Mouse (Mus musculus): Measurements from ENCODE around the gene Orc5. TPM values are rescaled to one million over a fixed set of nuclear protein-coding genes. Genes with fewer than 3 reads are reported as not detected.

Orc5 gene
- 34.2 and 39.3 TPM in 2 replicates for polyA plus RNA-seq (2015; fragmentation: Nextera tagmentation; extraction: Ambion mirVana)

DNA sequence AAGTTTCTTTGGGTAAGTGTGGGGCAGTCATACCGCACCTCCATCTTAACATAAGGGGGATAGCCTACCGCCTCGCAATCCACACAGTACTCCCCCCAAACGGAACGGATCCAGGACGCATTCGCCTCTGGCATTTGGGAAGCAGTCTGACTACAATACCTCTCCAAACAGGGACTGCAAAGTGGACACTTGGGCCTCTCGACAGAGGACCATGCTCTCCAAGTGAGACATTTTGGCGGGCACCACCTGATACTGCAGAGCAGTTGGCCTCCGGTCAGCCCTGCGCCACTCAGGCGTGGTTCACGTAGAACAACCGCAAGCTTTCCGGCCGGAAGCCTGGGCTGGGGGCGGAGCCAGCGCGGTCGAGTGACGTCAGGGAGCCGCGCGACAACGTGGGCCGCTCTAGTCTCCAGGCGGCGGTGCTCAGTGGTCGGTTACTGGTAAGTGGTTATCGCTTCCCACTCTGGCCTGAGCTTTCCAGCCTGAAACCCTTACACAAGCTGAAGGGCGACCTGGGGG is at the start of gene Orc5:
Gene Orc5 (minus strand): TSS at position 397 of the 519 bp plus-strand sequence.
- H3K36me3 ChIP-seq (ENCODE audit: control insufficient read depth, insufficient read depth, low read length): peaks cover 12% of the 10 kb centered on the region; the same call in 1 of the 2 replicates
- H3K27ac ChIP-seq (ENCODE audit: low read length): peak within 1 kb of the TSS; percentile 84
- peak within 1 kb of the TSS; percentile 94 for H3K4me2 ChIP-seq (ENCODE audit: low read length)
- H3K9ac ChIP-seq (ENCODE audit: low read depth, low read length): peak within 1 kb of the TSS; percentile 79
- peak; percentile 100 for ATAC-seq
- H3K27me3 ChIP-seq (ENCODE audit: control insufficient read depth, insufficient read depth, low read depth, low read length): no peaks in the 10 kb centered on the region
- peak within 1 kb of the TSS; percentile 72 for H3K4me3 ChIP-seq (ENCODE audit: low read depth, low read length)
- WGBS: under 1% methylated on average over 31 of the region's 31 CpGs
- no peaks in the 10 kb centered on the region for H3K9me3 ChIP-seq (replicated peaks; ENCODE audit: control insufficient read depth, low read length, poor library complexity, severe bottlenecking)
- peaks cover 8% of the 10 kb centered on the region for H3K4me1 ChIP-seq (ENCODE audit: control insufficient read depth, insufficient read depth, low read length)

GRCm38 (mm10) chr5:22596981-22597380 is 46.8 kb upstream of the Orc5 start:
- Histone ChIP-seq H3K4me1 (ENCODE audit: control insufficient read depth, insufficient read depth, low read length) (no peaks in the 10 kb centered on the region), H3K4me2 (ENCODE audit: low read length) (no peak overlapping the region), H3K27ac (ENCODE audit: low read length) (no peak overlapping the region), H3K4me3 (ENCODE audit: low read depth, low read length) (no peak overlapping the region), H3K27me3 (ENCODE audit: control insufficient read depth, insufficient read depth, low read depth, low read length) (no peaks in the 10 kb centered on the region), H3K9ac (ENCODE audit: low read depth, low read length) (no peak overlapping the region), H3K36me3 (ENCODE audit: control insufficient read depth, insufficient read depth, low read length) (no peaks in the 10 kb centered on the region), H3K9me3 (replicated peaks; ENCODE audit: control insufficient read depth, low read length, poor library complexity, severe bottlenecking) (no peaks in the 10 kb centered on the region)
- 98% methylated on average over 4 of the region's 4 CpGs for WGBS
- no peak for ATAC-seq

GRCm38 (mm10) chr5:22589370-22589966 is 39.2 kb upstream of the Orc5 start:
- Histone ChIP-seq H3K27me3 (ENCODE audit: control insufficient read depth, insufficient read depth, low read depth, low read length) (no peaks in the 10 kb centered on the region), H3K27ac (ENCODE audit: low read length) (no peak overlapping the region), H3K4me3 (ENCODE audit: low read depth, low read length) (no peak overlapping the region), H3K4me2 (ENCODE audit: low read length) (no peak overlapping the region), H3K9ac (ENCODE audit: low read depth, low read length) (no peak overlapping the region), H3K4me1 (ENCODE audit: control insufficient read depth, insufficient read depth, low read length) (no peaks in the 10 kb centered on the region), H3K9me3 (replicated peaks; ENCODE audit: control insufficient read depth, low read length, poor library complexity, severe bottlenecking) (no peaks in the 10 kb centered on the region), H3K36me3 (ENCODE audit: control insufficient read depth, insufficient read depth, low read length) (no peaks in the 10 kb centered on the region)
- ATAC-seq: no peak
- 65% methylated on average over 1 of the region's 1 CpGs for WGBS

DNA sequence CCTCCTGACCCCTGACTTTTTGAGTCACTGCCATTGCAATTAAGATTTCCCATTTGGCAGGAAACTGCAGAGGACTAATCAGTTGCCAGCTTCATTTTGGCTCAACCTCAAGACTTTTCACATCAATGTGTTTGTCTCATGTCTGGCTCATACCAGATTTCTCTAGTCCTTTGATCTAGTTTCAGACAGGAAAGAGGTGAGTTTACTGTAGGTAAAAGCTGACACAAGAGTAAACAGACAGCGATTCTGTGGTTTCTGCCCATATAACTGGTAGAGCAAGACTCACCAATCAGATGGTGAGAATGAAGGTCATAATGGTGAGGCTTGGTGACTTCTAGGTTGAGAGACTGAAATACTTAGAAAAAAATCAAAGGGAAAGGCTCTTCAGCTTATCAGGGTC is 37.3 kb upstream of the Orc5 start:
- Histone ChIP-seq H3K4me2 (ENCODE audit: low read length) (no peak overlapping the region), H3K36me3 (ENCODE audit: control insufficient read depth, insufficient read depth, low read length) (no peaks in the 10 kb centered on the region), H3K9me3 (replicated peaks; ENCODE audit: control insufficient read depth, low read length, poor library complexity, severe bottlenecking) (no peaks in the 10 kb centered on the region), H3K4me1 (ENCODE audit: control insufficient read depth, insufficient read depth, low read length) (no peaks in the 10 kb centered on the region), H3K4me3 (ENCODE audit: low read depth, low read length) (no peak overlapping the region), H3K9ac (ENCODE audit: low read depth, low read length) (no peak overlapping the region), H3K27ac (ENCODE audit: low read length) (no peak overlapping the region), H3K27me3 (ENCODE audit: control insufficient read depth, insufficient read depth, low read depth, low read length) (no peaks in the 10 kb centered on the region)
- WGBS: 85% methylated on average over 1 of the region's 1 CpGs
- ATAC-seq: no peak

DNA sequence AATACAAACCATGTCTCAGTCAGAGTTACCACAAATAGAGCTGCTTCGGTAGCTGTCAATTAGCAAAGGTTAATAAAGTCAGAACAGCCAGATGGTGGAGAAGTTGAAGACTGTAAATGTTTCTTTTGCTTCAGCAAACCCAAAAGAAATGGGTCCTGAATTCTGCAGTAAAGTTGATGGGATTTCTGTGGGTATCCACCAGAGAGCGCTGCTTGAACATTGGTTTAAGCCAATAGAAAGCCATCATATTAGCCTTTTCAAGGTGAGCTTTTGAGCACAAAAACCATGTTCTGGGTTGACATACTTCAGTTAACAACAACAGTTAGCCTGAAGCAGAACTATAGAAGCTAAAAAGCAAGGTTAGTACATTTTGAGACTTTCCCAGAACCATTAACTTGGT is 34.3 kb upstream of the Orc5 start:
- ATAC-seq: no peak
- Histone ChIP-seq H3K9ac (ENCODE audit: low read depth, low read length) (no peak overlapping the region), H3K9me3 (replicated peaks; ENCODE audit: control insufficient read depth, low read length, poor library complexity, severe bottlenecking) (no peaks in the 10 kb centered on the region), H3K27me3 (ENCODE audit: control insufficient read depth, insufficient read depth, low read depth, low read length) (no peaks in the 10 kb centered on the region), H3K4me1 (ENCODE audit: control insufficient read depth, insufficient read depth, low read length) (no peaks in the 10 kb centered on the region), H3K27ac (ENCODE audit: low read length) (no peak overlapping the region), H3K4me3 (ENCODE audit: low read depth, low read length) (no peak overlapping the region), H3K4me2 (ENCODE audit: low read length) (no peak overlapping the region), H3K36me3 (ENCODE audit: control insufficient read depth, insufficient read depth, low read length) (no peaks in the 10 kb centered on the region)
- 59% methylated on average over 2 of the region's 2 CpGs for WGBS

GRCm38 (mm10) chr5:22578011-22578410 is 27.8 kb upstream of the Orc5 start:
- H3K9ac ChIP-seq (ENCODE audit: low read depth, low read length): no peak overlapping the region
- WGBS: 91% methylated on average over 3 of the region's 3 CpGs
- no peak for ATAC-seq

GRCm38 (mm10) chr5:22574751-22575150 is 24.5 kb upstream of the Orc5 start:
- no peaks in the 10 kb centered on the region for H3K9me3 ChIP-seq (replicated peaks; ENCODE audit: control insufficient read depth, low read length, poor library complexity, severe bottlenecking)
- H3K27ac ChIP-seq (ENCODE audit: low read length): no peak overlapping the region
- no peak overlapping the region for H3K4me2 ChIP-seq (ENCODE audit: low read length)
- no peaks in the 10 kb centered on the region for H3K4me1 ChIP-seq (ENCODE audit: control insufficient read depth, insufficient read depth, low read length)
- 61% methylated on average over 3 of the region's 3 CpGs for WGBS
- no peaks in the 10 kb centered on the region for H3K27me3 ChIP-seq (ENCODE audit: control insufficient read depth, insufficient read depth, low read depth, low read length)
- H3K36me3 ChIP-seq (ENCODE audit: control insufficient read depth, insufficient read depth, low read length): no peaks in the 10 kb centered on the region
- H3K4me3 ChIP-seq (ENCODE audit: low read depth, low read length): no peak overlapping the region
- ATAC-seq: no peak
- no peak overlapping the region for H3K9ac ChIP-seq (ENCODE audit: low read depth, low read length)

More at GRCm38 (mm10) chr5:22578011-22578410, 27.8 kb upstream of the Orc5 start:
- H3K4me3 ChIP-seq (ENCODE audit: low read depth, low read length): no peak overlapping the region
- H3K36me3 ChIP-seq (ENCODE audit: control insufficient read depth, insufficient read depth, low read length): no peaks in the 10 kb centered on the region
- no peak overlapping the region for H3K27ac ChIP-seq (ENCODE audit: low read length)
- no peak overlapping the region for H3K4me2 ChIP-seq (ENCODE audit: low read length)
- no peaks in the 10 kb centered on the region for H3K4me1 ChIP-seq (ENCODE audit: control insufficient read depth, insufficient read depth, low read length)
- no peaks in the 10 kb centered on the region for H3K9me3 ChIP-seq (replicated peaks; ENCODE audit: control insufficient read depth, low read length, poor library complexity, severe bottlenecking)
- no peaks in the 10 kb centered on the region for H3K27me3 ChIP-seq (ENCODE audit: control insufficient read depth, insufficient read depth, low read depth, low read length)

GRCm38 (mm10) chr5:22574161-22574560 is 23.9 kb upstream of the Orc5 start:
- Histone ChIP-seq H3K36me3 (ENCODE audit: control insufficient read depth, insufficient read depth, low read length) (no peaks in the 10 kb centered on the region), H3K9ac (ENCODE audit: low read depth, low read length) (no peak overlapping the region), H3K27me3 (ENCODE audit: control insufficient read depth, insufficient read depth, low read depth, low read length) (no peaks in the 10 kb centered on the region), H3K4me2 (ENCODE audit: low read length) (no peak overlapping the region), H3K9me3 (replicated peaks; ENCODE audit: control insufficient read depth, low read length, poor library complexity, severe bottlenecking) (no peaks in the 10 kb centered on the region), H3K27ac (ENCODE audit: low read length) (no peak overlapping the region), H3K4me3 (ENCODE audit: low read depth, low read length) (no peak overlapping the region), H3K4me1 (ENCODE audit: control insufficient read depth, insufficient read depth, low read length) (no peaks in the 10 kb centered on the region)
- WGBS: 50% methylated on average over 1 of the region's 1 CpGs
- no peak for ATAC-seq

GRCm38 (mm10) chr5:22573696-22574095 is 23.5 kb upstream of the Orc5 start:
- Histone ChIP-seq H3K4me1 (ENCODE audit: control insufficient read depth, insufficient read depth, low read length) (no peaks in the 10 kb centered on the region), H3K9me3 (replicated peaks; ENCODE audit: control insufficient read depth, low read length, poor library complexity, severe bottlenecking) (no peaks in the 10 kb centered on the region), H3K4me2 (ENCODE audit: low read length) (no peak overlapping the region), H3K36me3 (ENCODE audit: control insufficient read depth, insufficient read depth, low read length) (no peaks in the 10 kb centered on the region), H3K27ac (ENCODE audit: low read length) (no peak overlapping the region), H3K27me3 (ENCODE audit: control insufficient read depth, insufficient read depth, low read depth, low read length) (no peaks in the 10 kb centered on the region), H3K4me3 (ENCODE audit: low read depth, low read length) (no peak overlapping the region), H3K9ac (ENCODE audit: low read depth, low read length) (no peak overlapping the region)
- WGBS: 76% methylated on average over 2 of the region's 2 CpGs
- no peak for ATAC-seq

Data from midbrain, embryonic 16.5 days (tissue).